Mouse (Mus musculus) midbrain, embryonic 16.5 days (tissue): ENCODE data around the gene H2afz. TPM values are rescaled to one million over a fixed set of nuclear protein-coding genes. Genes with fewer than 3 reads are reported as not detected.
"Not testable (repeated sequence)": the region's sequence is repeated elsewhere in the genome, so short reads cannot be mapped to it uniquely, and the experiment has no call there.

ENCODE experiments used
- ATAC-seq: fragments of 200-750 bp; cut with Nextera tagmentation; 2 replicates; pipeline ENCODE4 v1.8.0; 2017; ENCODE audit warnings: moderate TSS enrichment
- H3K27ac ChIP-seq: fragments of 300-500 bp; sonication (generic); 2 replicates; pipeline ENCODE4 v1.5.1; 2014; ENCODE audit warnings: mild to moderate bottlenecking, low read length, mixed read lengths
- H3K27me3 ChIP-seq: fragments of 300-500 bp; sonication (generic); 2 replicates; pipeline ENCODE4 v1.6.1; 2014; ENCODE audit warnings: low read depth, low read length, mixed read lengths; ENCODE audit not compliant: control insufficient read depth, insufficient read depth
- H3K36me3 ChIP-seq: fragments of 300-500 bp; sonication (generic); 2 replicates; pipeline ENCODE4 v1.6.1; 2014; ENCODE audit warnings: mild to moderate bottlenecking, low read length, moderate library complexity, mixed read lengths; ENCODE audit not compliant: control insufficient read depth, insufficient read depth
- H3K4me1 ChIP-seq: fragments of 300-500 bp; sonication (generic); 2 replicates; pipeline ENCODE4 v1.6.1; 2014; ENCODE audit warnings: mild to moderate bottlenecking, low read length, mixed read lengths; ENCODE audit not compliant: control insufficient read depth, insufficient read depth
- H3K4me2 ChIP-seq: fragments of 300-500 bp; sonication (generic); 2 replicates; pipeline ENCODE4 v1.6.1; 2014; ENCODE audit warnings: mild to moderate bottlenecking, low read length, mixed read lengths
- H3K4me3 ChIP-seq: fragments of 300-500 bp; sonication (generic); 2 replicates; pipeline ENCODE4 v1.5.1; 2014; ENCODE audit warnings: low read depth, mild to moderate bottlenecking, low read length, moderate library complexity, mixed read lengths
- H3K9ac ChIP-seq: fragments of 300-500 bp; sonication (generic); 2 replicates; pipeline ENCODE4 v1.6.1; 2014; ENCODE audit warnings: low read depth, low read length, mixed read lengths
- H3K9me3 ChIP-seq: fragments of 300-500 bp; sonication (generic); replicated peaks from 2 replicates; pipeline ENCODE4 v1.6.1; 2014; ENCODE audit warnings: mild to moderate bottlenecking, low read length, mixed read lengths; ENCODE audit not compliant: control insufficient read depth, poor library complexity, severe bottlenecking
- WGBS: fragments of 180-500 bp; shearing (Covaris S2); extraction: QIAGEN DNeasy Blood & Tissue Kit; methylation state at CpG from one replicate; pipeline ENCODE4 v1.1.7; 2014; 5-methylcytosine and 5-hydroxymethylcytosine counted together
- polyA plus RNA-seq: library from polyadenylated mRNA; unstranded; fragments of >200 nt; fragmentation: Nextera tagmentation; extraction: Ambion mirVana; gene quantifications from 2 replicates; pipeline ENCODE4 v1.2.1, GENCODE M21; 2015

H2afz gene
- polyA plus RNA-seq, 1 experiment from 2014 or later, result 652 TPM

DNA sequence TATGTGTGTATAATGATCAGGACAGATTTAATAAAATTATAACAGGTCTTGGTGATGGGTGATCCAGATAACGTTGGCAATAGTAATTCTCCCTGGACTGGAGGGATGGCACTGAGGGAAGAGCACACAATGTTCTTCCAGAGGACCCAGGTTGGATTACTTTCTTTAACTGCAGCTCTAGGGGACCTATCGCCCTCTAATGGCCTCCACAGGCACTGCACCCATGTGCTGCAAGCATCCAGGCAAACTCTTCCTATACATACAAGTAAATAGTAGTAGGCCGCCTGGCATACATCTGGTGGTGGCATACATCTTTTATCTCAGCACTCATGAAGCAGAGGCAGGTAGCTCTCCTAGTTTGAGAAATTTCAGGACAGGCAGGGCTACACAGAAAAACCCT lies 30.9 kb downstream of the H2afz start:
- H3K36me3 ChIP-seq, result peaks cover 24% of the 10 kb centered on the region
- no peak overlapping the region for H3K4me2 ChIP-seq
- WGBS, result 89% methylated on average over 3 of the region's 3 CpGs
- no peak overlapping the region for H3K9ac ChIP-seq
- no peaks in the 10 kb centered on the region for H3K27me3 ChIP-seq
- ATAC-seq, result no peak
- no peak overlapping the region for H3K4me3 ChIP-seq
- no peak overlapping the region for H3K27ac ChIP-seq
- no peaks in the 10 kb centered on the region for H3K9me3 ChIP-seq
- no peaks in the 10 kb centered on the region for H3K4me1 ChIP-seq

GRCm38 (mm10) chr3:137896386-137896785 lies 32.1 kb downstream of the H2afz start:
- Histone ChIP-seq H3K4me2 (no peak overlapping the region), H3K4me3 (no peak overlapping the region), H3K36me3 (peaks cover 24% of the 10 kb centered on the region), H3K4me1 (no peaks in the 10 kb centered on the region), H3K9ac (no peak overlapping the region), H3K9me3 (no peaks in the 10 kb centered on the region), H3K27ac (no peak overlapping the region), H3K27me3 (no peaks in the 10 kb centered on the region)
- 83% methylated on average over 4 of the region's 4 CpGs for WGBS
- no peak for ATAC-seq

DNA sequence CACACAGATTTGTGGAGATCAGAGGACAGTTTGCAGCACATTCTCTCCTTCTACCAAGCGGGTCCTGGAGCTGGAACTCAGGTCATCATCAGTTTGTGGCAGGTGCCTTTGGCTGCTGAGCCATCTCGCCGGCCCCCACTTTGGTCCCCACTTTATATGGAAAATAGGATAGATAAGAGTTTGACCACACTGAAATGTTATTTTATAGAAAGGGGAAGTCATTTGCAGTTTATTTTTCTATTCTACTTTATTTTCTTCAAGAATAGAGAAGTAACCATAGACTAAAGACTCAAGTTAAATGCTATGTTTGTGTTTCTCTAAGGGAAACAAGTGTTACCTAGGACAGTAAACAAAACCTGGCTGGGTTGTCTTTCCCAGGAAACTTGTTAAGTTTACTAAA lies 32.6 kb downstream of the H2afz start:
- 97% methylated on average over 3 of the region's 3 CpGs for WGBS
- peaks cover 24% of the 10 kb centered on the region for H3K36me3 ChIP-seq
- H3K4me3 ChIP-seq, result no peak overlapping the region
- no peak overlapping the region for H3K27ac ChIP-seq
- no peaks in the 10 kb centered on the region for H3K27me3 ChIP-seq
- H3K9ac ChIP-seq, result no peak overlapping the region
- no peaks in the 10 kb centered on the region for H3K4me1 ChIP-seq
- no peak overlapping the region for H3K4me2 ChIP-seq
- ATAC-seq, result no peak
- no peaks in the 10 kb centered on the region for H3K9me3 ChIP-seq

- Histone ChIP-seq H3K4me3 (no peak overlapping the region), H3K27ac (no peak overlapping the region), H3K9me3 (no peaks in the 10 kb centered on the region), H3K4me2 (no peak overlapping the region), H3K9ac (no peak overlapping the region), H3K27me3 (no peaks in the 10 kb centered on the region), H3K4me1 (no peaks in the 10 kb centered on the region), H3K36me3 (peaks cover 26% of the 10 kb centered on the region)
- no peak for ATAC-seq
- WGBS, result 85% methylated on average over 5 of the region's 5 CpGs
These were observed 33.4 kb downstream of the H2afz start for GRCm38 (mm10) chr3:137897685-137898084.

DNA sequence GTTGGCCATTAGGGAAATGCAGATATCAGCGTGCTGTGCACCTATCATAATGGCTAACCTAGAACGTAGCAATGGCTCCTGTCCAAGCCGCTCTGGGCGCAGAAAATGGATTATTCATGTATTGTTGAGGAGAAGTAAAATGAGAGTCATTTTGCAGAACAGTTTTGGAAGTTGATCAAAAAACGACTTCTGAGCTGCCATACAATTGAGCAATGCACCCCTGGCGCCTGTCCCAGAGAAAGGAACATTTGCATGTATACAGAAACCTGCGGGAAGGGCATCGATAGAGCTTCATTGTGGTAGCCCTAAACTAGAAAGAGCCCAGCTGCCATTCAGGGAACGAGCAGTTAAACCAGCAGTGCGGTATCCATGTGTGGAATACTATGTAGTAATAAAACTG lies 35.9 kb downstream of the H2afz start:
- WGBS, result 68% methylated on average over 10 of the region's 10 CpGs
- no peak for ATAC-seq

DNA sequence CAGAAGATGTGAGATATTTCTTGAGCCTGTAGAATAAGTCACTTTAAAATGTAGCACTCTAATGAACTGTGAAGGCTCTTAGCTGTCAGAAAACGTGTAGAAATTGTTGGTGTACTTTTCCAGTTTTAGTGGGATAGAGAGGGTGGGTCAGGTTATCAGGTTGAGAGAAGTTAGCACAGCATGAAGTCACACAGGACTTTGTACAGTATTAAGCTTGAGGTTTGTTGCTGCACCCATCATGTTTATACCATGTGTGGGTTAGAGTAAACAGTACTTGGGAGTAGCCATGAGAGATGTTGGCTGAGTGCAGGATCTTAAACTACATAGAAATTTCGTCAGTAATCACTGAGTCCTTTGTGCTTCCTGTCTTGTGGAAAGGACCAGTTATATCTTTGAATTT lies 48.8 kb downstream of the H2afz start:
- H3K4me3 ChIP-seq, result no peak overlapping the region
- no peaks in the 10 kb centered on the region for H3K36me3 ChIP-seq
- peaks cover 9% of the 10 kb centered on the region for H3K4me1 ChIP-seq
- H3K27ac ChIP-seq, result no peak overlapping the region
- H3K9ac ChIP-seq, result no peak overlapping the region
- ATAC-seq, result no peak
- no peaks in the 10 kb centered on the region for H3K27me3 ChIP-seq
- WGBS, result 72% methylated on average over 2 of the region's 2 CpGs
- H3K9me3 ChIP-seq, result no peaks in the 10 kb centered on the region
- H3K4me2 ChIP-seq, result no peak overlapping the region

More for the DNA sequence above, 35.9 kb downstream of the H2afz start:
- Histone ChIP-seq H3K9me3 (no peaks in the 10 kb centered on the region), H3K4me1 (no peaks in the 10 kb centered on the region), H3K27ac (no peak overlapping the region), H3K4me2 (no peak overlapping the region), H3K9ac (no peak overlapping the region), H3K36me3 (peaks cover 26% of the 10 kb centered on the region), H3K4me3 (no peak overlapping the region), H3K27me3 (no peaks in the 10 kb centered on the region)

GRCm38 (mm10) chr3:137914567-137914966 lies 50.3 kb downstream of the H2afz start:
- H3K36me3 ChIP-seq, H3K9ac ChIP-seq, H3K4me3 ChIP-seq, ATAC-seq, H3K4me2 ChIP-seq, H3K9me3 ChIP-seq, H3K27ac ChIP-seq, H3K27me3 ChIP-seq: not testable (repeated sequence)
- WGBS, result no CpG with 5 or more reads among the region's 1 CpGs
- peaks cover 16% of the 10 kb centered on the region for H3K4me1 ChIP-seq

Other genes with a start within 250 kb of the H2afz start
- gene Ddit4l, start 242.9 kb upstream of the H2afz start, polyA plus RNA-seq, result 6.5 and 7.7 TPM in 2 replicates
- gene Gm21962, start 193.0 kb upstream of the H2afz start, polyA plus RNA-seq, result not detected in 2 replicates
- gene Dnajb14, start 3.2 kb downstream of the H2afz start, polyA plus RNA-seq, result 13.4 and 14.3 TPM in 2 replicates
- 132 and 133 TPM in 2 replicates for gene Lamtor3, start 54.0 kb downstream of the H2afz start, polyA plus RNA-seq
- 1.5 and 2.7 TPM in 2 replicates for gene Dapp1, start 117.1 kb downstream of the H2afz start, polyA plus RNA-seq
- gene 1110002E22Rik, start 200.6 kb downstream of the H2afz start, polyA plus RNA-seq, result 0.06 and 0.08 TPM in 2 replicates
- gene Gm5105, start 202.9 kb downstream of the H2afz start, polyA plus RNA-seq, result 0.20 and 0.26 TPM in 2 replicates